Mouse (Mus musculus) hindbrain, embryonic 11.5 days (tissue): ENCODE results near the gene Sirt2. TPM values are rescaled to one million over a fixed set of nuclear protein-coding genes. Genes with fewer than 3 reads are reported as not detected.

Source experiments
- ATAC-seq: fragments of 200-750 bp; cut with Nextera tagmentation; 2 replicates; pipeline ENCODE4 v1.8.0; 2017; ENCODE audit warnings: mild to moderate bottlenecking, moderate TSS enrichment, moderate library complexity; ENCODE audit not compliant: low FRiP score
- DNase-seq: peaks from one replicate; pipeline ENCODE4 v3.0.0-alpha.2; 2015; ENCODE audit warnings: low spot score
- H3K27ac ChIP-seq: fragments of 300-500 bp; sonication (generic); 2 replicates; pipeline ENCODE4 v1.5.1; 2014; ENCODE audit warnings: mild to moderate bottlenecking, low read depth, low read length
- H3K27me3 ChIP-seq: fragments of 300-500 bp; sonication (generic); 2 replicates; pipeline ENCODE4 v1.6.1; 2014; ENCODE audit warnings: mild to moderate bottlenecking, low read length, moderate library complexity, mixed read lengths; ENCODE audit not compliant: control insufficient read depth, insufficient read depth
- H3K36me3 ChIP-seq: fragments of 300-500 bp; sonication (generic); 2 replicates; pipeline ENCODE4 v1.6.1; 2014; ENCODE audit warnings: mild to moderate bottlenecking, low read length, moderate library complexity, mixed read lengths; ENCODE audit not compliant: control insufficient read depth, insufficient read depth
- H3K4me1 ChIP-seq: fragments of 300-500 bp; sonication (generic); replicated peaks from 2 replicates; pipeline ENCODE4 v1.6.1; 2014; ENCODE audit warnings: low read length, mixed read lengths; ENCODE audit not compliant: control insufficient read depth, insufficient read depth
- H3K4me2 ChIP-seq: fragments of 300-500 bp; sonication (generic); replicated peaks from 2 replicates; pipeline ENCODE4 v1.6.1; 2014; ENCODE audit warnings: mild to moderate bottlenecking, low read depth, low read length
- H3K4me3 ChIP-seq: fragments of 300-500 bp; sonication (generic); 2 replicates; pipeline ENCODE4 v1.5.1; 2014; ENCODE audit warnings: low read depth, low read length
- H3K9ac ChIP-seq: fragments of 300-500 bp; sonication (generic); 2 replicates; pipeline ENCODE4 v1.6.1; 2014; ENCODE audit warnings: low read depth, low read length
- H3K9me3 ChIP-seq: fragments of 300-500 bp; sonication (generic); 2 replicates; pipeline ENCODE4 v1.6.1; 2016; ENCODE audit warnings: low read length; ENCODE audit not compliant: control insufficient read depth
- WGBS: fragments of 180-500 bp; shearing (Covaris S2); extraction: QIAGEN DNeasy Blood & Tissue Kit; methylation state at CpG from one replicate; pipeline ENCODE4 v1.1.7; 2014; 5-methylcytosine and 5-hydroxymethylcytosine counted together
- polyA plus RNA-seq: library from polyadenylated mRNA; unstranded; fragments of >200 nt; fragmentation: Nextera tagmentation; extraction: Ambion mirVana; gene quantifications from 2 replicates; pipeline ENCODE4 v1.2.1, GENCODE M21; 2014

Sirt2 gene
- polyA plus RNA-seq, 1 experiment from 2014 or later = 79.1 TPM

DNA sequence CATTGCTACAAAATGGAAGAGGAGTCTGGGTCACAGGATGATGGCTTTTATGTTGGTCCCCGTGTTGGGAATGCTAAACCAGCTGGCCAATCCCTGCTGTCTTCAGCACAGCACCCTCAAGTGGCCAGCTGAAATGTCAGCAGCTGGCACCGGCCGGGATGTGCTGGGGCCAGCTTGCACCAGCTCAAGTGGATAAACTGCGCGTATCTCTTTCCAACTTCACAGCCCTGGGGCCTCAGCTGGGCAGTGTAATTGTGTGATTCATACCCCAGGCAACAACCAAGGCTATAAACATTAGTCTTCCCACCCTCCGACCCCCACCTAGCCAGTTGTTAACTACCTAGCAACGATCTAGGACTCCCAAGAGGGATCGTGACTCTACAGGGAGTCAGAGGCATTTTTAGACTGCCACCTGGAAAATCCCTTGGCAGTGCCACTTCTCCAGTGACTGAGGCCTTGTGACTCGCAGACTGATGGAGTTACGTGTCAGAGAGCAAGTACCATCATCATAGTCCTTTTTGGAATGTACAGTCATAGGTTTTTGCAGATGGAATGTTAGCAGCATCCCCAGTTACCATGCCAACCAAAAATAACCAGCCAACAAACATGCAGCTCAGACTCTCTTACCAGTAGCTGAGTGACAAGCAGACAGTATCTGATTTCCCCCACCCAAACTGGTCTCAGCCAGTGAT, 38.7 kb upstream of the Sirt2 start:
- Histone ChIP-seq H3K9ac (no peak overlapping the region), H3K4me1 (no peaks in the 10 kb centered on the region; the same call in 1 of the 2 replicates), H3K27me3 (peaks cover 4% of the 10 kb centered on the region; the same call in 1 of the 2 replicates), H3K4me2 (no peak overlapping the region), H3K36me3 (no peaks in the 10 kb centered on the region), H3K4me3 (no peak overlapping the region), H3K9me3 (no peaks in the 10 kb centered on the region; the same call in 1 of the 2 replicates), H3K27ac (no peak overlapping the region)
- 57% methylated on average over 10 of the region's 10 CpGs for WGBS
- DNase-seq (peak; percentile 52), ATAC-seq (peak; percentile 33; the same call in 1 of the 2 replicates)

DNA sequence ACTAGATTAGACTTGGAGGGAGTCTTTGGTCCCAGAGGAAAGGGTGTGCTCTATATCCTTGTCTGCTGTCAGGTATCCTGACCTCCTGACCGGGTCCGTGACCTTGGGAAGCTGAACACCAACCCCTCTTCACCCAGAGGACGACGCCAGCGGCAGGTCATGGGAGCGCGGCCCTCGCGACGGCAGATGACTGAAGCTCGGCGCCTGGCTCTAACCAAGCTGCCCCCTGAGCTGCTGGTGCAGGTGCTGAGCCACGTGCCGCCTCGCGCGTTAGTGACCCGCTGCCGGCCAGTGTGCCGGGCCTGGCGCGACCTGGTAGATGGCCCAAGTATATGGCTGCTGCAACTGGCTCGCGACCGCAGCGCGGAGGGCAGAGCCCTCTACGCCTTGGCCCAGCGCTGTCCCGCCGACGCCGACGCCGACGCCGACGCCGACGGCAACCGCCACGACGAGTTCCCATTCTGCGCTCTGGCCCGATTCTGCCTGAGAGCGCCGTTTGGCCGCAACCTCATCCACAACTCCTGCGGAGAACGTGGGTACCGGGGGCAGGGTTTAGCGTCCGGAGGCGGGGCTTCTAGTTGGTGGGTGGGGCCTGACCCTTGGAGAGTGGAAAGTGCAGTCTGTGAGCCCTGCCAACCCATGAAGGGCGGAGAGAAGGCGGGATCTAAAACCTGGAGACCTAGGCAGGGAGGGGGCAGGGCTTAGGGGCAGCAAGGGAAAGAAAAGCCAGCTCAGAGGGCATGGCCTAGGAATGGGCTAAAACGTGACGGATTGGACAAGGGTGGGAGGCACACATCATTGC, 34.0 kb upstream of the Sirt2 start:
- 3% methylated on average over 55 of the region's 58 CpGs for WGBS
- peak; percentile 83 for DNase-seq
- Histone ChIP-seq H3K9ac (peak overlapping the region; percentile 25; the same call in 1 of the 2 replicates), H3K27ac (no peak overlapping the region), H3K36me3 (no peaks in the 10 kb centered on the region), H3K4me2 (peak overlapping the region; percentile 64), H3K27me3 (peaks cover 4% of the 10 kb centered on the region; the same call in 1 of the 2 replicates), H3K4me3 (peak overlapping the region; percentile 30), H3K4me1 (no peaks in the 10 kb centered on the region; the same call in 1 of the 2 replicates), H3K9me3 (no peaks in the 10 kb centered on the region; the same call in 1 of the 2 replicates)
- ATAC-seq = peak; percentile 80

DNA sequence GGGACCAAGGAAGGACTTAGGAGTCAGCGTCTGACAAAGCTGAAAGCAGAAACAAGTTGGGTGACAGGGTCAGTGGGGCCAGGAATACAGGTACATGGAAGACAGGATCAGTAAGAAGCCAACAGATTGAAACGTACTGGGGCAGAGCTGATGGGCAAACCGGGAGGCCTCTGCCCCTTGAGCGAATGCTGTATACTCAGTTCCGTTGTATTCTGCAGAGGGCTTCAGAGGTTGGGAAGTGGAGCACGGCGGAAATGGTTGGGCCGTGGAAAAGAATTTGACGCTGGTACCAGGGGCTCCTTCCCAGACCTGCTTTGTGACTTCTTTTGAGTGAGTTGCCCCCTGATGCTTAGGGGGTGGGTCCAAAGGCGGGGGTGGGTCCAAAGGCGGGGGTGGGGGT, 33.3 kb upstream of the Sirt2 start:
- peaks cover 4% of the 10 kb centered on the region; the same call in 1 of the 2 replicates for H3K27me3 ChIP-seq
- no peak overlapping the region for H3K9ac ChIP-seq
- 10% methylated on average over 11 of the region's 11 CpGs for WGBS
- DNase-seq (no peak), ATAC-seq (0 out of 2 replicates have a peak, but pooled peaks have one; percentile 18)
- H3K9me3 ChIP-seq = no peaks in the 10 kb centered on the region; the same call in 1 of the 2 replicates
- H3K27ac ChIP-seq = no peak overlapping the region
- H3K4me2 ChIP-seq = peak overlapping the region; percentile 64
- no peaks in the 10 kb centered on the region for H3K36me3 ChIP-seq
- no peaks in the 10 kb centered on the region; the same call in 1 of the 2 replicates for H3K4me1 ChIP-seq
- H3K4me3 ChIP-seq = peak overlapping the region; percentile 30

DNA sequence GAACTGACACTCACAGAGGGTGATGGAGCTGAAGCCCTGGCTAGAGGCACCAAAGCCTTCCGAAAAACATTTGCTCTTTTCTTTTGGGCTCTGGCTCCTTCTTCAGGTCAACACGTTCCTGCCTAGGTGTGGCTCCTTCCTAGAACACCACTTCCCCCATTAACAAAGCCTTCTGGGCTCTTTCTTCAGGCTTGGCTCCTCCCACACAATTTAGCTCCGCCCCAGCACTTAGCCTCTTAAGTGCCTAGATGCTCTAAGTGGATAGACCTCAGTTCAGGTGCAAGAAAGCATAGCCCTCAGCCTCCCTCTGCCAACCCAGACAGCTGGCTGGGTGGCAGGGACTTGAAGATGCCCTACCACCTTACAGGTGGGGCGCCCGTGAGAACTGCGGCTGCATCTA, 30.8 kb upstream of the Sirt2 start:
- ATAC-seq = no peak
- 81% methylated on average over 6 of the region's 6 CpGs for WGBS
- no peak for DNase-seq
- H3K27me3 ChIP-seq = peaks cover 4% of the 10 kb centered on the region; the same call in 1 of the 2 replicates
- no peaks in the 10 kb centered on the region for H3K36me3 ChIP-seq
- H3K4me1 ChIP-seq = no peaks in the 10 kb centered on the region; the same call in 1 of the 2 replicates
- no peak overlapping the region for H3K4me3 ChIP-seq
- no peak overlapping the region for H3K4me2 ChIP-seq
- H3K27ac ChIP-seq = no peak overlapping the region
- no peaks in the 10 kb centered on the region; the same call in 1 of the 2 replicates for H3K9me3 ChIP-seq
- no peak overlapping the region for H3K9ac ChIP-seq

DNA sequence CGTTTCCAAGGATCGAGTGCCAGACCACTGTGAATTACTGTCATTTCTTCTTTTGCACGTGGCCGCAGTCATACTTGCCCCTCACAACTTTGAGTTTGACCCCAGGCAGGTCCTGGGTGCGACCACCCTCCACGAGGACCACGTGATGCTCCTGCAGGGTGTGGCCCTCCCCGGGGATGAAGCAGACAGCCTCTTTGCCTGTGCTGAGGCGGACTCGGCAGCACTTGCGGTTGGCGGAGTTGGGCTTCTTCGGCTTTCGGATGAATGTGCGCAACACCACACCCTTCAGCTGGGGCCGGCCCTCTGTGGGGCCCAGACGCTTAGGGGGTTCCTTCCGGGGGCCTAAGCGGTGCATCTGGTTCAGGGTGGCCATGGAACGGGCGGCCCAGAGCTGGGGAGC, 26.7 kb upstream of the Sirt2 start:
- 94% methylated on average over 21 of the region's 21 CpGs for WGBS
- Histone ChIP-seq H3K27ac (no peak overlapping the region), H3K4me2 (no peak overlapping the region), H3K9me3 (no peaks in the 10 kb centered on the region), H3K9ac (no peak overlapping the region), H3K27me3 (no peaks in the 10 kb centered on the region), H3K36me3 (no peaks in the 10 kb centered on the region), H3K4me3 (no peak overlapping the region), H3K4me1 (no peaks in the 10 kb centered on the region)
- DNase-seq (no peak), ATAC-seq (no peak)

DNA sequence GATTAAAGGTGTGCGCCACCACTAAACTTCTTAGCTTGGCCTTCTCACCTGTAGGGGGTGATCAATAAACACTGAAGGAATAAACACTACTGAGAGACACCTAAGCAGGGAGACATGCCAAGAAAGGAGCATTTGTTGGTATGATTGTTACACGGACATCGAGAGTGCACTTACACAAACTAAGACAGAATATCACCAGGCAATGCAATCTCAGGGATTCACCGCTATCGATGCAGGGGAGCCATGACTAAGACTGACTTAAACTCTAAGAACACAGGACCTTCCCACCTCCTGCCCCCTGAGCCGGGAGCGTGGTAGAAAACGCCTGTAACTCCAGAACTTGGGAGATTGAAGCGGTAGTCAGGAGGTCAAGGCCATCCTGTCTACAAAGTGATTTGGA, 25.6 kb upstream of the Sirt2 start:
- Histone ChIP-seq H3K36me3 (no peaks in the 10 kb centered on the region; the same call in 1 of the 2 replicates), H3K4me2 (peak overlapping the region; percentile 76), H3K9me3 (no peaks in the 10 kb centered on the region), H3K4me1 (no peaks in the 10 kb centered on the region), H3K27me3 (no peaks in the 10 kb centered on the region), H3K4me3 (peak overlapping the region; percentile 59), H3K27ac (no peak overlapping the region), H3K9ac (peak overlapping the region; percentile 76)
- 48% methylated on average over 9 of the region's 9 CpGs for WGBS
- no peak for ATAC-seq
- no peak for DNase-seq

DNA sequence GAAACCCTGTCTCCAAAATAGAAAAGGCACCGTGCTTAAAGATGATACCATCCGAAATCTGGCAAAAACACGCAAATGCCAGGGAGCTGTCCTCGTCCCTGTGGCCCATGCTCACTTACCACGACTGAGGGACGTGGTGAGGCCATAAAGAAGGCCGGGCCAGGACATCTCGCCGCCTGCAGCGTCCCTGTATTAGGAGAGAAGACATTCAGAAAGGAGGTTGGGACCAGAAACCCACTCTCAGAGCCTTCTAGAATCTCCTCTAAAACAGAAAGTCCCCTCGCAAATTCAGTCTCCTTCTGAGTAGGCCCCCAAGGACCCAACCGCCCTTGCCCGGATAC, 25.2 kb upstream of the Sirt2 start:
- WGBS = under 1% methylated on average over 13 of the region's 13 CpGs
- H3K36me3 ChIP-seq = no peaks in the 10 kb centered on the region; the same call in 1 of the 2 replicates
- no peaks in the 10 kb centered on the region for H3K4me1 ChIP-seq
- H3K4me2 ChIP-seq = peak overlapping the region; percentile 76
- no peak overlapping the region for H3K27ac ChIP-seq
- no peak for DNase-seq
- no peaks in the 10 kb centered on the region for H3K27me3 ChIP-seq
- peak overlapping the region; percentile 76 for H3K9ac ChIP-seq
- peak; percentile 30; the same call in 1 of the 2 replicates for ATAC-seq
- H3K4me3 ChIP-seq = peak overlapping the region; percentile 59
- H3K9me3 ChIP-seq = no peaks in the 10 kb centered on the region

DNA sequence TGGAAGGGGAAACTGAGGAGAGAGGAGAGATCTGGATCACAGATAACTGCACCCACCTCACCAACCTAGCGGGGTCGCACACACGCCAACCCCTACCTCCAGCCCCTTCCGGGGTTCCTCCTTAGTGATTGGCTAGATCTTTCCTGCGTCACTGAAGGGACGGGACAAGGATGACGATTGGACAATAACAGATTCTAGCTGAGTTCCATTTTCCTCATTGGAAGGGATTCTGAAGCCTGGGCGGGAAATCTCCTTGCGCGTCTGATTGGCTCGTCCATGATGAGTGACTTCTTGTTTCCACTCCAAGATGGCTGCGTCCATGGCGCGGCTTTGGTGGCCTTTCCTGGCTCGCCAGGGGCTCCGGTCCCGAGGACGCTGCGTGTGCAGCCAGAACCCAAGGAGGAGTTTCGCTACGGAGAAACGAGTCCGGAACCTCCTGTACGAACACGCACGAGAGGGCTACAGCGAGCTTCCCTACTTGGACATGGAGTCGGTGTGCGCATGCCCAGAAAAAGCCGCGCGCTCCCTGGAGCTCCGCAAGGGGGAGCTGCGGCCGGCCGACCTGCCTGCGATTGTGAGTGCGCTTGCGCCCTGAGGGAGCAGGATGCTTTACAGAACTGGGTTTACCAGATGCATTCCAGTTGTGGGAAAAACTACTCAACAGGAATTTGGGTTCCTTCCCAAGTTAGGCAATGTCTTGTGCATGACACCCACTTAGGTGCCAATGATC, 24.7 kb upstream of the Sirt2 start, which contains the start of the genes Mrps12 and Sars2:
TSS of gene Mrps12 (minus strand) at position 112 of the 730 bp plus-strand sequence.
TSS of gene Sars2 (plus strand) at position 284 of the 730 bp plus-strand sequence.
- ATAC-seq (peak; percentile 99), DNase-seq (peak; percentile 93)
- Histone ChIP-seq H3K36me3 (no peaks in the 10 kb centered on the region; the same call in 1 of the 2 replicates), H3K27ac (no peak within 1 kb of the TSS; the same call in 1 of the 2 replicates), H3K4me2 (peak within 1 kb of the TSS; percentile 76), H3K4me1 (no peaks in the 10 kb centered on the region), H3K4me3 (peak within 1 kb of the TSS; percentile 59), H3K27me3 (no peaks in the 10 kb centered on the region), H3K9me3 (no peaks in the 10 kb centered on the region), H3K9ac (peak within 1 kb of the TSS; percentile 76)
- under 1% methylated on average over 39 of the region's 39 CpGs for WGBS
